Mouse (Mus musculus): ENCODE measurements around the gene Laptm4a. TPM values are rescaled to one million over a fixed set of nuclear protein-coding genes. Genes with fewer than 3 reads are reported as not detected.

Laptm4a gene
- polyA plus RNA-seq (2014; fragmentation: Nextera tagmentation; extraction: Ambion mirVana), result 104 and 164 TPM in 2 replicates

- WGBS, result under 1% methylated on average over 73 of the region's 73 CpGs
- peak within 1 kb of the TSS; percentile 82 for H3K9ac ChIP-seq (ENCODE audit: low read depth, low read length)
These were observed at the start of gene Laptm4a for GRCm38 (mm10) chr12:8921394-8922368. TSS of gene Laptm4a (plus strand) at chr12:8921664.

GRCm38 (mm10) chr12:8875583-8875982 is 45.9 kb upstream of the Laptm4a start:
- 85% methylated on average over 9 of the region's 9 CpGs for WGBS
- no peak for DNase-seq (ENCODE audit: low spot score)
- Histone ChIP-seq H3K4me1 (replicated peaks; ENCODE audit: control insufficient read depth, insufficient read depth, low read length) (no peaks in the 10 kb centered on the region), H3K9ac (ENCODE audit: low read depth, low read length) (no peak overlapping the region), H3K4me2 (replicated peaks; ENCODE audit: low read depth, low read length) (no peak overlapping the region), H3K27ac (ENCODE audit: low read depth, low read length) (no peak overlapping the region), H3K36me3 (ENCODE audit: control insufficient read depth, insufficient read depth, low read length) (no peaks in the 10 kb centered on the region), H3K27me3 (ENCODE audit: control insufficient read depth, insufficient read depth, low read length) (no peaks in the 10 kb centered on the region), H3K4me3 (ENCODE audit: low read depth, low read length) (no peak overlapping the region), H3K9me3 (ENCODE audit: control insufficient read depth, low read length) (no peaks in the 10 kb centered on the region)
- no peak for ATAC-seq (ENCODE audit: low FRiP score)

More at GRCm38 (mm10) chr12:8921394-8922368, at the start of gene Laptm4a:
- Histone ChIP-seq H3K4me2 (replicated peaks; ENCODE audit: low read depth, low read length) (peak within 1 kb of the TSS; percentile 57), H3K4me3 (ENCODE audit: low read depth, low read length) (peak within 1 kb of the TSS; percentile 79), H3K4me1 (replicated peaks; ENCODE audit: control insufficient read depth, insufficient read depth, low read length) (no peaks in the 10 kb centered on the region), H3K27me3 (ENCODE audit: control insufficient read depth, insufficient read depth, low read length) (no peaks in the 10 kb centered on the region), H3K9me3 (ENCODE audit: control insufficient read depth, low read length) (no peaks in the 10 kb centered on the region), H3K27ac (ENCODE audit: low read depth, low read length) (peak within 1 kb of the TSS; percentile 93), H3K36me3 (ENCODE audit: control insufficient read depth, insufficient read depth, low read length) (no peaks in the 10 kb centered on the region)
- DNase-seq (ENCODE audit: low spot score), result peak; percentile 98
- ATAC-seq (ENCODE audit: low FRiP score), result peak; percentile 99

- no peak overlapping the region for H3K4me3 ChIP-seq (ENCODE audit: low read depth, low read length)
- no peaks in the 10 kb centered on the region for H3K4me1 ChIP-seq (replicated peaks; ENCODE audit: control insufficient read depth, insufficient read depth, low read length)
- WGBS, result 81% methylated on average over 5 of the region's 5 CpGs
- no peak overlapping the region for H3K27ac ChIP-seq (ENCODE audit: low read depth, low read length)
- no peaks in the 10 kb centered on the region for H3K9me3 ChIP-seq (ENCODE audit: control insufficient read depth, low read length)
- no peaks in the 10 kb centered on the region for H3K27me3 ChIP-seq (ENCODE audit: control insufficient read depth, insufficient read depth, low read length)
- no peak overlapping the region for H3K9ac ChIP-seq (ENCODE audit: low read depth, low read length)
- ATAC-seq (ENCODE audit: low FRiP score) (no peak), DNase-seq (ENCODE audit: low spot score) (no peak)
- no peak overlapping the region for H3K4me2 ChIP-seq (replicated peaks; ENCODE audit: low read depth, low read length)
- no peaks in the 10 kb centered on the region for H3K36me3 ChIP-seq (ENCODE audit: control insufficient read depth, insufficient read depth, low read length)
These were observed 44.6 kb upstream of the Laptm4a start for GRCm38 (mm10) chr12:8876865-8877264.

- WGBS, result 75% methylated on average over 6 of the region's 6 CpGs
These were observed 44.1 kb upstream of the Laptm4a start for GRCm38 (mm10) chr12:8877413-8877812.

GRCm38 (mm10) chr12:8878752-8879151 is 42.7 kb upstream of the Laptm4a start:
- Histone ChIP-seq H3K4me1 (replicated peaks; ENCODE audit: control insufficient read depth, insufficient read depth, low read length) (no peaks in the 10 kb centered on the region), H3K9me3 (ENCODE audit: control insufficient read depth, low read length) (no peaks in the 10 kb centered on the region), H3K36me3 (ENCODE audit: control insufficient read depth, insufficient read depth, low read length) (no peaks in the 10 kb centered on the region), H3K27me3 (ENCODE audit: control insufficient read depth, insufficient read depth, low read length) (no peaks in the 10 kb centered on the region), H3K27ac (ENCODE audit: low read depth, low read length) (no peak overlapping the region), H3K9ac (ENCODE audit: low read depth, low read length) (no peak overlapping the region), H3K4me2 (replicated peaks; ENCODE audit: low read depth, low read length) (no peak overlapping the region), H3K4me3 (ENCODE audit: low read depth, low read length) (no peak overlapping the region)
- ATAC-seq (ENCODE audit: low FRiP score), result no peak
- no peak for DNase-seq (ENCODE audit: low spot score)
- WGBS, result 88% methylated on average over 2 of the region's 2 CpGs

More at GRCm38 (mm10) chr12:8877413-8877812, 44.1 kb upstream of the Laptm4a start:
- Histone ChIP-seq H3K27ac (ENCODE audit: low read depth, low read length) (no peak overlapping the region), H3K4me2 (replicated peaks; ENCODE audit: low read depth, low read length) (no peak overlapping the region), H3K4me1 (replicated peaks; ENCODE audit: control insufficient read depth, insufficient read depth, low read length) (no peaks in the 10 kb centered on the region), H3K27me3 (ENCODE audit: control insufficient read depth, insufficient read depth, low read length) (no peaks in the 10 kb centered on the region), H3K4me3 (ENCODE audit: low read depth, low read length) (no peak overlapping the region), H3K9ac (ENCODE audit: low read depth, low read length) (no peak overlapping the region), H3K9me3 (ENCODE audit: control insufficient read depth, low read length) (no peaks in the 10 kb centered on the region), H3K36me3 (ENCODE audit: control insufficient read depth, insufficient read depth, low read length) (no peaks in the 10 kb centered on the region)
- DNase-seq (ENCODE audit: low spot score), result no peak
- ATAC-seq (ENCODE audit: low FRiP score), result no peak

- 65% methylated on average over 6 of the region's 6 CpGs for whole genome bisulfite sequencing
- H3K9me3 ChIP-seq (ENCODE audit: control insufficient read depth, low read length), result no peaks in the 10 kb centered on the region
- H3K4me2 ChIP-seq (replicated peaks; ENCODE audit: low read depth, low read length), result no peak overlapping the region
- no peaks in the 10 kb centered on the region for H3K27me3 ChIP-seq (ENCODE audit: control insufficient read depth, insufficient read depth, low read length)
- H3K36me3 ChIP-seq (ENCODE audit: control insufficient read depth, insufficient read depth, low read length), result no peaks in the 10 kb centered on the region
- H3K4me3 ChIP-seq (ENCODE audit: low read depth, low read length), result no peak overlapping the region
- no peak overlapping the region for H3K9ac ChIP-seq (ENCODE audit: low read depth, low read length)
- no peak overlapping the region for H3K27ac ChIP-seq (ENCODE audit: low read depth, low read length)
- DNase-seq (ENCODE audit: low spot score) (no peak), ATAC-seq (ENCODE audit: low FRiP score) (no peak)
- no peaks in the 10 kb centered on the region for H3K4me1 ChIP-seq (replicated peaks; ENCODE audit: control insufficient read depth, insufficient read depth, low read length)
These were observed 42.1 kb upstream of the Laptm4a start for GRCm38 (mm10) chr12:8879389-8879788.

- H3K4me1 ChIP-seq (replicated peaks; ENCODE audit: control insufficient read depth, insufficient read depth, low read length), result no peaks in the 10 kb centered on the region
- no peak overlapping the region for H3K4me2 ChIP-seq (replicated peaks; ENCODE audit: low read depth, low read length)
- DNase-seq (ENCODE audit: low spot score) (no peak), ATAC-seq (ENCODE audit: low FRiP score) (no peak)
- 67% methylated on average over 4 of the region's 4 CpGs for WGBS
- no peak overlapping the region for H3K9ac ChIP-seq (ENCODE audit: low read depth, low read length)
- H3K9me3 ChIP-seq (ENCODE audit: control insufficient read depth, low read length), result no peaks in the 10 kb centered on the region
- no peaks in the 10 kb centered on the region for H3K36me3 ChIP-seq (ENCODE audit: control insufficient read depth, insufficient read depth, low read length)
- H3K27ac ChIP-seq (ENCODE audit: low read depth, low read length), result no peak overlapping the region
- H3K4me3 ChIP-seq (ENCODE audit: low read depth, low read length), result no peak overlapping the region
- no peaks in the 10 kb centered on the region for H3K27me3 ChIP-seq (ENCODE audit: control insufficient read depth, insufficient read depth, low read length)
These were observed 39.7 kb upstream of the Laptm4a start for GRCm38 (mm10) chr12:8881736-8882135.

- Histone ChIP-seq H3K27ac (ENCODE audit: low read depth, low read length) (no peak overlapping the region), H3K9me3 (ENCODE audit: control insufficient read depth, low read length) (no peaks in the 10 kb centered on the region), H3K27me3 (ENCODE audit: control insufficient read depth, insufficient read depth, low read length) (no peaks in the 10 kb centered on the region), H3K4me1 (replicated peaks; ENCODE audit: control insufficient read depth, insufficient read depth, low read length) (no peaks in the 10 kb centered on the region), H3K4me2 (replicated peaks; ENCODE audit: low read depth, low read length) (no peak overlapping the region), H3K36me3 (ENCODE audit: control insufficient read depth, insufficient read depth, low read length) (no peaks in the 10 kb centered on the region), H3K4me3 (ENCODE audit: low read depth, low read length) (no peak overlapping the region), H3K9ac (ENCODE audit: low read depth, low read length) (no peak overlapping the region)
- WGBS, result 85% methylated on average over 8 of the region's 8 CpGs
- no peak for ATAC-seq (ENCODE audit: low FRiP score)
- DNase-seq (ENCODE audit: low spot score), result no peak
These were observed 39.1 kb upstream of the Laptm4a start for GRCm38 (mm10) chr12:8882376-8882775.
